Mouse (Mus musculus): Measurements from ENCODE around the gene Top1. TPM values are rescaled to one million over a fixed set of nuclear protein-coding genes. Genes with fewer than 3 reads are reported as not detected.

The Top1 gene
- polyA plus RNA-seq, 1 experiment from 2014 or later, result 56.7 TPM

DNA sequence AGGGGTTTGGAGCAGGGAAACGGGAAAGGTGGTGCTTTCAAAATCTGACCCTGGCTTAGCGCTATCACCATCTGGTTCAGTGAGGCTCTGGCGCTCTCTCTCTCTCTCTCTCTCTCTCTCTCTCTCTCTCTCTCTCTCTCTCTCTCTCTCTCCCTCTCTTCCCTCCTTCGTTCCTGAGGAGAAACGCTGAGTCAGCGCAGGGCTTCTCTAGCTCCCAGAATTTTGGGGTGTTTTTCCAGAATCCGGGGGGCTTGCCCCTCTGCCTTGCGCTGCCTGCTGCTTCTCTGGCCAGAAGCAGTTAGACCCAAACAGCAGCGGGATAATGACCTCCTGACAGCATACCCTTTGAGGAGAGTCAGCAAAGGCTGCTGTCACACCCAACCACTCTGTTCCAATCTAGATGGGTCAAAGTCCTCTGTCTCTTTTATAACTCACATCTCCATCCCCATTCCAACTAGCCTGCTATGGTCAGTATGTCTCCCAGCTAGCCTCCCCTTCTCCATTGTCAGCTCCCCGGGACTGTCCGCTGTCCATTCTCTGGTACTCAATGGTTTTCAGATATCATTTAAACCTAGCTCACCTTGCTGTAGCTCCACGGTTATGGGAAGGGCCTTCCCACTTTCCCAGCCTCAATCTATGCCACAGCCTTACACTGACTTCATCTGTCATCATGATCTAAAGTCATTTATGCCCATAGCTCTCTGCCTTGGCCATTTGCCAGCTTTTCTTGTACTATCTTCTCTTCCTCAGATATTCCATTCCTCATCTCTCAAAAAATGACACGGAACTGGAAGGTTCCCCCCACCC, 5.6 kb upstream of the Top1 start:
- H3K27me3 ChIP-seq, result peaks cover 4% of the 10 kb centered on the region
- no peak overlapping the region for H3K9ac ChIP-seq
- H3K4me2 ChIP-seq, result no peak overlapping the region
- 75% methylated on average over 13 of the region's 13 CpGs for WGBS (ENCODE audit: insufficient replicate concordance)
- H3K4me3 ChIP-seq (replicated peaks), result no peak overlapping the region
- peaks cover 3% of the 10 kb centered on the region for H3K4me1 ChIP-seq (replicated peaks)
- ATAC-seq (ENCODE audit: insufficient read depth), result no peak
- H3K27ac ChIP-seq (replicated peaks), result no peak overlapping the region
- H3K36me3 ChIP-seq (replicated peaks), result no peaks in the 10 kb centered on the region
- H3K9me3 ChIP-seq (replicated peaks), result no peaks in the 10 kb centered on the region

- H3K27me3 ChIP-seq, result peaks cover 4% of the 10 kb centered on the region
- no peak for ATAC-seq (ENCODE audit: insufficient read depth)
Measured at GRCm38 (mm10) chr2:160641176-160641575, 4.5 kb upstream of the Top1 start.

DNA sequence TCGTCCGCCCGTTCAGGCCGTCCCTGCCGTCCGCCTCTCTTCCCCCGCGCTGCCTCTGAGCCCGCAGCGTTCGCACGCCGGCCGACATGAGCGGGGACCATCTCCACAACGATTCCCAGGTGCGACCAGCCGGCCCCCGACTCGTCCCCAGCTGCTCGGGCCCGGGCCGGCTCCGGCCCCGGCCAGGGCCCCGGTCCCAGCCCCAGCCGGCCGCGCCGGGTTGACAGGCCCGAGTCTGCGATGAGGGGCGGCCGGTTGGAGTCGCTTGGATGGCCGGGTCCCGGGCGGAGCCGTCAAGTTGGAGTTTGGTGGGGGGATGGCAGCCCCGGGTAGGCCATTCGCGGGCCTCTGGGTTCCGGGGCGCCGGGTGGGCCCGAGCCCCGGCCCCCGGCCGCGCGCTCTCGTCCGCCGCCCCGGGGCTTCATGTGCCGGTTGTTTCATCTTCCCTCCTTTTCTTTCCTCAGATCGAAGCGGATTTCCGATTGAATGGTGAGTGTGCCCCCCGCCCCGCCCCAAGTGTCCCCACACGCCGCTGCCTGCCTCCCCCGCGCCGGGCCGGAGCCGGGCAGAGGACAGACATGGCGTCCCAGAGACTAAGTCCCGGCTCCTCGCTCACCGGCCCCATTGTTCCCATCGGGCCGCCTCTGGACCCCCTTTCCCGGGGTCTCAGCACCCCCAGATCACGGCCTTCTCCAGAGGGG, 606 bp downstream of the Top1 start:
- no peaks in the 10 kb centered on the region for H3K9me3 ChIP-seq (replicated peaks)
- H3K9ac ChIP-seq, result peak overlapping the region; percentile 100
- peak overlapping the region; percentile 97 for H3K27ac ChIP-seq (replicated peaks)
- H3K4me3 ChIP-seq (replicated peaks), result peak overlapping the region; percentile 100
- peak overlapping the region; percentile 67 for H3K4me2 ChIP-seq
- H3K4me1 ChIP-seq (replicated peaks), result peaks cover 30% of the 10 kb centered on the region
- under 1% methylated on average over 75 of the region's 76 CpGs for WGBS (ENCODE audit: insufficient replicate concordance)
- peaks cover 5% of the 10 kb centered on the region for H3K36me3 ChIP-seq (replicated peaks)
- H3K27me3 ChIP-seq, result no peaks in the 10 kb centered on the region
- ATAC-seq (ENCODE audit: insufficient read depth), result peak; percentile 53; the same call in 1 of the 2 replicates

More at GRCm38 (mm10) chr2:160641176-160641575, 4.5 kb upstream of the Top1 start:
- Histone ChIP-seq H3K4me1 (replicated peaks) (peaks cover 8% of the 10 kb centered on the region), H3K9ac (no peak overlapping the region), H3K4me3 (replicated peaks) (no peak overlapping the region), H3K9me3 (replicated peaks) (no peaks in the 10 kb centered on the region), H3K27ac (replicated peaks) (no peak overlapping the region), H3K4me2 (no peak overlapping the region), H3K36me3 (replicated peaks) (no peaks in the 10 kb centered on the region)
- WGBS (ENCODE audit: insufficient replicate concordance), result 39% methylated on average over 2 of the region's 2 CpGs

- no peaks in the 10 kb centered on the region for H3K27me3 ChIP-seq
- WGBS (ENCODE audit: insufficient replicate concordance), result 0% methylated on average over 17 of the region's 17 CpGs
Measured at GRCm38 (mm10) chr2:160646845-160647178, 1.1 kb downstream of the Top1 start.

DNA sequence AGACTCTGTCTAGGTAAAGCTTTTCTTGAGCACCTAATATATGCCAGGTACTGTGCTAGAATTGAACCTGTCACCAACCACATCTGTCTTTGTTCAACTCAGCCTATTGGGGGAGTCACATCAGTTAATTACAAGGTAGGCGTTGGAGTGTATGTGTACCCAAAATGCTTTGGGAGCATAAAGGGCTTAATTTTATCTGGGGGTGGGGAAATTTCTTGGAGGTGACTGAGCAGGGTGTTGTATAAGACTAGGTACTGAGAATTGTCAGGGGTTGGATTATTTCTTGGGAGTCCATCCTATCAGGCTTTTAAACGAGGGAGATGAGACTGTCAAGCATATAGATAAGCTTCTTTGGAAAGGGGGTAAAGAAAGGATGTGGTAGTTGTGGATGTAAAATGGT, 2.4 kb downstream of the Top1 start:
- H3K36me3 ChIP-seq (replicated peaks), result peaks cover 16% of the 10 kb centered on the region
- 19% methylated on average over 2 of the region's 2 CpGs for WGBS (ENCODE audit: insufficient replicate concordance)
- H3K4me2 ChIP-seq, result peak overlapping the region; percentile 67
- peaks cover 44% of the 10 kb centered on the region for H3K4me1 ChIP-seq (replicated peaks)
- H3K4me3 ChIP-seq (replicated peaks), result peak overlapping the region; percentile 100
- peak overlapping the region; percentile 51 for H3K9ac ChIP-seq
- no peaks in the 10 kb centered on the region for H3K9me3 ChIP-seq (replicated peaks)
- H3K27ac ChIP-seq (replicated peaks), result peak overlapping the region; percentile 74
- H3K27me3 ChIP-seq, result no peaks in the 10 kb centered on the region
- no peak for ATAC-seq (ENCODE audit: insufficient read depth)

More at GRCm38 (mm10) chr2:160646845-160647178, 1.1 kb downstream of the Top1 start:
- peak overlapping the region; percentile 100 for H3K9ac ChIP-seq
- peaks cover 5% of the 10 kb centered on the region for H3K36me3 ChIP-seq (replicated peaks)
- H3K4me2 ChIP-seq, result peak overlapping the region; percentile 67
- H3K4me3 ChIP-seq (replicated peaks), result peak overlapping the region; percentile 100
- peak overlapping the region; percentile 97 for H3K27ac ChIP-seq (replicated peaks)
- no peak for ATAC-seq (ENCODE audit: insufficient read depth)
- no peaks in the 10 kb centered on the region for H3K9me3 ChIP-seq (replicated peaks)
- H3K4me1 ChIP-seq (replicated peaks), result peaks cover 33% of the 10 kb centered on the region

GRCm38 (mm10) chr2:160649072-160649471, 3.4 kb downstream of the Top1 start:
- peaks cover 23% of the 10 kb centered on the region for H3K36me3 ChIP-seq (replicated peaks)
- peak overlapping the region; percentile 100 for H3K4me3 ChIP-seq (replicated peaks)
- H3K27me3 ChIP-seq, result no peaks in the 10 kb centered on the region
- ATAC-seq (ENCODE audit: insufficient read depth), result no peak
- no peak overlapping the region for H3K9ac ChIP-seq
- no peaks in the 10 kb centered on the region for H3K9me3 ChIP-seq (replicated peaks)
- 0 out of 2 replicates have a peak overlapping the region, but pooled peaks have one; percentile 24 for H3K27ac ChIP-seq (replicated peaks)
- H3K4me1 ChIP-seq (replicated peaks), result peaks cover 49% of the 10 kb centered on the region
- 64% methylated on average over 2 of the region's 2 CpGs for WGBS (ENCODE audit: insufficient replicate concordance)
- H3K4me2 ChIP-seq, result peak overlapping the region; percentile 67

DNA sequence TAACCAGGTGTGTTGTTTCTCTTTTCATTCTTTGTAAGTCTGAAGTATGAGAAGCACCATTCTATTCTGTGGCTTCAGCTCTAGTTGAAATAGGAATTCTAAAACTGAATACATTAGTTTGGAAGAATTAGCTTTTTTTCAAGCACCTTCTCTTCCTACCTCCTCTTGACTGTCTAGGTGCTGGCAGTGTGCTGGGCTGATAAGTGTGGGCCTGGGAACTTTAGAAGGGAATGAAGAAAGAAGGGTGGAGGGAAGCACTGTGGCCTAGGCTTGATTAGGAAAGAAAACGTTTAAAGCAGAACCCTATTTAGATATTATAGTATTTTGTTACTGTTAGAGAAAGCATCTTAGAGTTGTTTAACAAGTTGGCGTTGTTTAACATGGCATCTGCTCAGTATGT, 5.5 kb downstream of the Top1 start:
- WGBS (ENCODE audit: insufficient replicate concordance), result 35% methylated on average over 2 of the region's 2 CpGs
- peak overlapping the region; percentile 56 for H3K27ac ChIP-seq (replicated peaks)
- ATAC-seq (ENCODE audit: insufficient read depth), result peak; percentile 59
- H3K9ac ChIP-seq, result no peak overlapping the region
- peak overlapping the region; percentile 47 for H3K4me2 ChIP-seq
- peaks cover 58% of the 10 kb centered on the region for H3K4me1 ChIP-seq (replicated peaks)
- H3K9me3 ChIP-seq (replicated peaks), result no peaks in the 10 kb centered on the region
- peak overlapping the region; percentile 18 for H3K4me3 ChIP-seq (replicated peaks)
- peaks cover 43% of the 10 kb centered on the region for H3K36me3 ChIP-seq (replicated peaks)
- no peaks in the 10 kb centered on the region for H3K27me3 ChIP-seq

DNA sequence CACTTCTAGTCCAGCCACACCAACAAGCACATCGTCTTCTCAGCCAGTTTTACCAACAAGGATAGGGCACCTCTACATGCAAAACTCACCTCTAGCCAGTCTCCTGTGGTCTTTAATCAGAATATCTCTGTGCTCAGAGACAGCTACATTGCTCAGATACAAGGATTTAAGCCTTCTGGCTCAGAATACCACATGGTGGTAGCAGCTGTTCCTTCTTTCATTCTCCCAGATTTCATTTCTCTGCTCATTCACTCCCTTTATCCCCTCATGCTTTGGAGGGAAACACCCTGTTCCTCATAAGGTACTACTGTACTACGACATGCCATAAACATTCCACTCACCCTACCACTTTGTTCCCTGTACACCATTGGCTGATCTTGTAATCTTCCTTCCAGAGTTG, 7.5 kb downstream of the Top1 start:
- WGBS (ENCODE audit: insufficient replicate concordance), result 81% methylated on average over 2 of the region's 2 CpGs
- peaks cover 66% of the 10 kb centered on the region for H3K4me1 ChIP-seq (replicated peaks)
- H3K9ac ChIP-seq, result no peak overlapping the region

GRCm38 (mm10) chr2:160655561-160655960, 9.9 kb downstream of the Top1 start:
- Histone ChIP-seq H3K27me3 (no peaks in the 10 kb centered on the region), H3K4me2 (no peak overlapping the region), H3K9ac (no peak overlapping the region), H3K36me3 (replicated peaks) (peaks cover 59% of the 10 kb centered on the region), H3K27ac (replicated peaks) (peak overlapping the region; percentile 39), H3K4me1 (replicated peaks) (peaks cover 75% of the 10 kb centered on the region), H3K9me3 (replicated peaks) (no peaks in the 10 kb centered on the region), H3K4me3 (replicated peaks) (no peak overlapping the region)
- 95% methylated on average over 1 of the region's 1 CpGs for WGBS (ENCODE audit: insufficient replicate concordance)
- ATAC-seq (ENCODE audit: insufficient read depth), result no peak

More for the DNA sequence above, 7.5 kb downstream of the Top1 start:
- no peak overlapping the region for H3K4me2 ChIP-seq
- H3K9me3 ChIP-seq (replicated peaks), result no peaks in the 10 kb centered on the region
- H3K4me3 ChIP-seq (replicated peaks), result no peak overlapping the region
- H3K36me3 ChIP-seq (replicated peaks), result peaks cover 46% of the 10 kb centered on the region
- ATAC-seq (ENCODE audit: insufficient read depth), result no peak
- H3K27ac ChIP-seq (replicated peaks), result peak overlapping the region; percentile 48; the same call in 1 of the 2 replicates
- no peaks in the 10 kb centered on the region for H3K27me3 ChIP-seq

GRCm38 (mm10) chr2:160656234-160656633, 10.5 kb downstream of the Top1 start:
- Histone ChIP-seq H3K9ac (no peak overlapping the region), H3K27ac (replicated peaks) (peak overlapping the region; percentile 39; the same call in 1 of the 2 replicates), H3K27me3 (no peaks in the 10 kb centered on the region), H3K9me3 (replicated peaks) (no peaks in the 10 kb centered on the region), H3K4me2 (no peak overlapping the region), H3K36me3 (replicated peaks) (peaks cover 63% of the 10 kb centered on the region), H3K4me3 (replicated peaks) (no peak overlapping the region), H3K4me1 (replicated peaks) (peaks cover 76% of the 10 kb centered on the region)
- 65% methylated on average over 1 of the region's 1 CpGs for WGBS (ENCODE audit: insufficient replicate concordance)
- no peak for ATAC-seq (ENCODE audit: insufficient read depth)

- H3K4me1 ChIP-seq (replicated peaks), result peaks cover 72% of the 10 kb centered on the region
Measured at GRCm38 (mm10) chr2:160657801-160658442, 12.2 kb downstream of the Top1 start.

More at GRCm38 (mm10) chr2:160657801-160658442, 12.2 kb downstream of the Top1 start:
- Histone ChIP-seq H3K36me3 (replicated peaks) (peaks cover 62% of the 10 kb centered on the region), H3K9ac (peak overlapping the region; percentile 39), H3K4me3 (replicated peaks) (peak overlapping the region; percentile 29), H3K27me3 (no peaks in the 10 kb centered on the region), H3K27ac (replicated peaks) (peak overlapping the region; percentile 87), H3K4me2 (peak overlapping the region; percentile 63), H3K9me3 (replicated peaks) (no peaks in the 10 kb centered on the region)
- WGBS (ENCODE audit: insufficient replicate concordance), result 53% methylated on average over 13 of the region's 13 CpGs
- peak; percentile 93 for ATAC-seq (ENCODE audit: insufficient read depth)
